Mouse (Mus musculus) thymus, postnatal 10 days (tissue): ENCODE measurements at regions not wholly inside any gene's neighbourhood (a gene's known extent, or its start where the extent isn't known, plus 50 kb on each side); places are given as distances from the start of the nearest gene placed in this dataset.

Experiments
- DNase-seq, 2 experiments: peaks; one replicate each; pipeline ENCODE4 v3.0.0; 2021; ENCODE audit warnings: low spot score in 2 of 2

DNA sequence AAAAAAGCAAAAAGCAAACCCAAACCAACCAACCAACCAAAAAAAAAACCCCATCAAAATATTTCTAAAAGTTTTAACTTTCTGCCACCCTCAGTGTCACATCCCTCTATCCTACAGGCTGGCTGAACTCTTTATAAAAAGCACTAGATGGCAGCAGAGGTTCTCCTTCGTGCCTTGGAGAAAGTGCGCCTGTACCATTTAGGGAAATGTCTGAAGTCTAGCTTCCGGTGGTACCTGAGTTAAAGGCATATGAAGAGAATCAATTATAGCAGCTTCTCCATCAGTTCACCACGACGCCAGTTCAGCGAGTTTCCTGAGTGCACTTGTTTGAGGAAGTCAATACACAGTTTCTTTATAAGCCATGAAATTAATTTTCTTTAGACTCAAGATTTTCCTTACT lies 130.0 kb upstream of the Zc3h12c start:
- peak in 1 of 2 experiments; percentile 23 for DNase-seq

- no peak for DNase-seq
Observed at GRCm38 (mm10) chr9:52294699-52295098, 126.3 kb upstream of the Zc3h12c start.

GRCm38 (mm10) chr9:52289069-52289468 lies 120.7 kb upstream of the Zc3h12c start:
- DNase-seq, result no peak

DNA sequence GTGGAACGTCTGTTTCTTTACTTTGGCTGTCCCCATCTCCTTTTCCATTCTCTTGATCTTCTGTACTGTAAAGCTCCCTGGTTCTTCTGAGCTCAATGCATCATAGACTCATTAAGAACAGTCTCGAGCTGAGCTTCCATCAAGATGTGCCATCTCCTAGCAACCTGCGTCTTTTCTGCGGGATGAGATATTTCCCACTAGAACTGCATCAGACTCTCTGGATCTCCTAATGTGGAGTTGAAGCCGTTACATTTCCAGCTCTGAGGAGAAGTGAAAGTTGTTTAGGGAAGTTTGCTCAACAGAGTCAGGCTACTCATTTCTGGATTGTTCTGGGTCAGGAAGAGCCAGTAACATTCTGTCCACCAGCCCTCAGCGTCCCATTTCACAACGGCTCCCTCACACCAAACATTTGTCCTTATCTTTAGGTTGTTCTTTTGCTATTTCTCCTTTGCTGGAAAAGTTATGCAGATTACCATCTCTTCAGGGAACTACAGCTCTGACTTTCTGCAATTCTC lies 119.4 kb upstream of the Zc3h12c start:
- no peak for DNase-seq

- peak in 1 of 2 experiments; percentile 59 for DNase-seq
Observed at GRCm38 (mm10) chr9:52287246-52287651, 118.9 kb upstream of the Zc3h12c start.

- DNase-seq, result no peak
Observed at GRCm38 (mm10) chr9:52286104-52286503, 117.7 kb upstream of the Zc3h12c start.

DNA sequence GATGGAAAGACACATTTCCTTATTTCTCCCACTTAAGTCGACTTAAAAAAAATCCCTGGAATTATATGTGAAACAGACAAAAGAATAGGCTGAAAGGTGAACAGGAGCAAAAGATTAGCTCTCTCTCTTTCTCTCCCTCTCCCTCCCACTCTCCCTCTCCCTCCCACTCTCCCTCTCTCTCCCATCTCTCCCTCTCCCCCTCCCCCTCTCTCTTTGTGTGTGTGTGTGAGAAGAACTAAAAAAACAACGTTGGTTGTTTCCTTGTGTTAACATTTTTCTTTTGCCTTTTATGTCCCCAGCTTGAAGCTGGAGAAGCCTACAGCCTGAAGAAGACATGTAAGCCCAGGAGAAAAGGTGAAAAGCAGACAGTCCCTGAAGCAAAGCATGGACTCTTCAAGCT lies 115.2 kb upstream of the Zc3h12c start:
- no peak for DNase-seq

DNA sequence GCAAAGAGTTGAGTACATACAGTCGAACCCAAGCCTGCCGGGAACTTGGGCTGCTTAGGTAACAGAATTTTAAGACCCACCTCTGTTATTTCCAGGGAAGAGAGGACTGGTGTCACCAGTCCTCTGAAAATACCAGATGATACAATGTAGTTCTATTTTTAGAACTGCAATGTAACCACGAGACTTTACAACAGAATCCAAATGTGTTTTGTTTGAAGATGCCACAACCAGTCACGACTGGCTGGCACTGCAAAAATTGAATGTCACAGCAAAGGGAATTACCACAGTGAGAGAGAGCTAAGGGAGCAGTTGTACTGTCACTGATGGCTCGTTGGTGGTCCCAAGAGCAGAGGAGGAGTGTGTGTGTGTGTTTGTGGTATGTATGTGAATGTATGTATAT lies 112.6 kb upstream of the Zc3h12c start:
- DNase-seq, result no peak

DNA sequence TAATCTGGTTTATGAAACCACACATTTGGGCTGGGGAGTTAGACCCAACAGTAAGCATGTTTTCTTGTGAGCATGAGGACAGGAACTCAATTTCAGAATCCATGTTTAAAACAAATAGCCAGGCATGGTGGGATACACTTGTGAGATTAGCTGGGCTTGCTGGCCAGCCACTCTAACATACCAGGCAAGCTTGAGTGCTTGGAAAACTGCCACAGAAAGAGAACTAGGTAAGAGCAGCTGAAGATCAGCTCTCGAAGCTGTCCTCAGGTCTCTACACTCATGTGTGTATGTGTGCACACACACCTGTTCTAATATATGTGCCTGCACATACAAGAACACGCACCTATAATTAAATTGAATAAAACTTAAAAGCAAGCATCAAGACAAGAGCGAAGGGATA lies 112.2 kb upstream of the Zc3h12c start:
- no peak for DNase-seq

- no peak for DNase-seq
Observed at GRCm38 (mm10) chr9:52278701-52279023, 110.3 kb upstream of the Zc3h12c start.

DNA sequence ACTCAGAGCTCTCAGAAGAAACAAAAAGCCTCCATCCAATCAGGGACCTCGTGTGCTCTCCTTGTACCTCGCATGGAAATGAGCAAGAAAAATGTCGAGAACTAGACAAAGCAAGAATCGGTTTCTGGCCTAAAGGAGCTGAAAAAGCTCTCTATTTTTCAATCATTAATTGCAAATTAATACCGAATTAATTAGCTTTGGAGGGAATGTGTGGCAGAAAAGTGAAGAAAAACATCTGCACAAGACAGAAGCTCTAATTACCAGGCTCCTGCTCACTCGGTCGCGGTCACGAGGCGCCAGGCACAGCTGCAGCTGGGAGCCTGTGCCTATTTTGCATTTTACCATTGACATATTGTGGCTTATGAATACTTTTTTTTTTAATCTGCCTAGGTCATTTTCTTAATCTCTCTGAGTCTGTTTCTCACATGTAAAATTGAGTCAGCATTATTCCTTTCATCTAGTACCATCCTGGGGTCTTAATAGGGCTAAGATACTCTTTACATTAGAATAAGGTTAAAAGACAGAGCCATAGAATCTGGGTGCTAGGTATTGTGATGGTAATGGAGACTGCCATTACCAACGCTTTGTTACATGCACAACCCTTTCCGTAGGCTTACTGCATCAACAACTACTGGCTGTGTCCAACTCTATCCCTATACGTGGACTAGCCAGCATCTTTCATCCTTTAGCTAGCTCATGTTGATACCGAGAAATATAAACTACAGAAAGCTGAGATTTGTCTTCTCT lies 109.8 kb upstream of the Zc3h12c start:
- DNase-seq, result no peak

- no peak for DNase-seq
Observed at GRCm38 (mm10) chr9:52273994-52274393, 105.6 kb upstream of the Zc3h12c start.

DNA sequence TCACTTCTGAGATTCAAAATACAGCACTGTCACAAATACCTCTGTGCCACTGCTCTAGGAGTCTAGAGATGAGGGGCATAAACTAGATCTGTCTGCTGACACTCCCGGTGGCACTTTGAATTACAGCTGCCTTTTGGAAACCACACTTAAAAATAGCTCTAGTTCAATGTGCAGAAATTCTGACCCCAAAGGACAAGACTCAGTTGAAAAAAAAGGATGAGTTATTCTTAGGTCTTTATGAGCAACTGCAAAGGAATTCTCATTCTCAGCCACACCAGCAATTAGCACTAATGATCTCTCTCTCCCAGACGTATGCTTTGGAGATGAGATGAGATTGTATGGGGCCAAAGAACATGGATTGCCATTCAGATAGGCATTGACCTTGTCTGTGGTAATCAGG lies 104.3 kb upstream of the Zc3h12c start:
- DNase-seq, result no peak

GRCm38 (mm10) chr9:52271345-52272116 lies 103.2 kb upstream of the Zc3h12c start:
- no peak for DNase-seq

- no peak for DNase-seq
Observed at GRCm38 (mm10) chr9:52261538-52261937, 93.2 kb upstream of the Zc3h12c start.

GRCm38 (mm10) chr9:52259459-52259858 lies 91.1 kb upstream of the Zc3h12c start:
- no peak for DNase-seq

DNA sequence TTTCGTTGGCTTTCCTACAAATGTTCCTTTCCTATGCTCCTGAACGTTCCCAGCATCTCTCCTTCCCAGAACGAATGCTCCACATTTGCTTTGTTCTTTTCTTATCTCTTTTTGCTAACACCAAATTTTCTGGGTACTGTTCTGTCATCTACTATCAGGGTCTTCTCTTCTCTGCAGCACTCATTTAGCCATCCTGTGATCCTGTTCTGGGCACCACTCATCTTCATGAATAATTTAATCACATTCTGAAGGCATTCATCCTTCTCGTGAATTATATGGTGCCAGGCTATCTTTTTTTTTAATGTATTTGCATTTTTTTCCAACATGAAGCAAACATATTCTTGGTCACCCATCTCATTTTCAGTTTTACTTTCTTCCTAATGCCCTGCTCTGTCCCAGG lies 87.3 kb upstream of the Zc3h12c start:
- no peak for DNase-seq

DNA sequence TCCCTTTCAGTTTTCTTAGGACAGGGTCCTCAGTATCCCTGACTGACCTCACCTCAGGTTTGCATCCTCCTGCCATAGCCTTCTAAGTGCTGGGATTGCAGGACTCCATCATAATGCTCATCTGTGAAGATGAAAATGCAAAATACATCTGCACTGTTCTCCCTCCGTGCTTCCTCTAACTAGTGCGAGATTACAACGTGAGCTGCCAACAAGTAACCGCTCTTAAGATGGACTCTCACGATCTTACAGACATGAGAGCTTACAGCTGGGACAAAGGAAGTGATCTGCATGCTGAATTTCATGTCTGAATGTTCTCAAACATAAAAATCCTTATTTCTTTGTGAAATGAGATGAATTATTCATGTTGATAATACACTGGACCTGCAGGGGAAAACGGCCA lies 86.1 kb upstream of the Zc3h12c start:
- DNase-seq, result no peak

GRCm38 (mm10) chr9:52251455-52251854 lies 83.1 kb upstream of the Zc3h12c start:
- no peak for DNase-seq

GRCm38 (mm10) chr9:52246712-52247111 lies 78.3 kb upstream of the Zc3h12c start:
- DNase-seq, result no peak

- DNase-seq, result no peak
Observed at GRCm38 (mm10) chr9:52244081-52244480, 75.7 kb upstream of the Zc3h12c start.

- DNase-seq, result no peak
Observed at GRCm38 (mm10) chr9:52243032-52243431, 74.7 kb upstream of the Zc3h12c start.

DNA sequence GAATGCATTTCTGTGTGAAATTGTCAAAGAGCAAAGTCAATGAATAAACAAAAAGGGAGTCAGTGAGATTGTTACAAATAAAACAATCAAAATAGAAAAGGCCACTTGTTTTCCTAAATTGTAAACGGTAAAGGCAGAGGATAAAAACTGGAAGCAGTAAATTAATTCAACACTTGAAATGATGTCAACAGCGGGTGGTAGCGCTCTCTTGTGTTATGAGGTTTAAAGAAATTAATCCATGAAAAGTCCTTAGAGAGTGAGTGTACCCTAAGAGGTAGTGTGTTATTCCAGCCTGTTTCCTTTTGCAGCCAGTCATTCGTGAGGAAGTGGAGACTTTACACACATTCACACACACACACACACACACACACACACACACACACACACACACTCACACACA lies 73.2 kb upstream of the Zc3h12c start:
- DNase-seq, result no peak
